22 mouse cellular contexts compared by ENCODE assay signal in the genomic region with DNA sequence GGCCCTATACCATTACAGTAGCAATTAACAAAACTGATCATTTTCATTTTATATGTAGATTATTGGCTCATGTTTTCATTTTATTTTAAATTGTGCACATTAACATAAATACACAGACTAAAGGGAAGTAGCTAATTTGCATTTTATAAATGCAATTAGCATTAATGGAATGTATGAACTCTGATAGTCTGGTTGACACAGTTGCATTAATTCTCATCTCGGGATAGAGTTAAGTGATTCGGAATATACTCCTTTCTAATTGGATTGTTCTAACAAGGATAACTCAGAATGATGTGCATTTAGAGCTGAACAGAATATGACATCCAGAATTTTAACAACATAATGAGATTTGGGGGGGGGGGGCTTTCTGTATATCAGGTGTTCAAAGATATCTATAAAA.
DNase-seq lines count a peak whose midpoint lies in the region; ATAC-seq and TF ChIP-seq lines count a peak whose summit lies in the region.
"Had no signal": no experiment of that assay in that cellular context is flagged by ENCODE, and none has a peak within 500 bp of the region (broad histone marks: within the 10 kb centered on the region; RNA-seq: fewer than 3 reads in every experiment).

No protein-coding gene starts in this region.

- no peak overlapping the region for H3K9ac ChIP-seq in forebrain, embryonic 14.5 days (ENCODE audit: low read length)
- no peak overlapping the region for H3K9ac ChIP-seq in forebrain, postnatal 0 days
- H3K9ac ChIP-seq in midbrain, embryonic 13.5 days (replicated peaks) = no peak overlapping the region
- H3K9ac ChIP-seq in midbrain, embryonic 14.5 days (replicated peaks; ENCODE audit: low read length) = no peak overlapping the region
- H3K9ac ChIP-seq in neural tube, embryonic 12.5 days = no peak overlapping the region
- no peak overlapping the region for H3K9ac ChIP-seq in forebrain, embryonic 16.5 days (replicated peaks; ENCODE audit: low read depth, low read length)
- H3K9ac ChIP-seq: heart, embryonic 13.5 days; hindbrain, embryonic 15.5 days; intestine, embryonic 15.5 days had no signal

- H3K36me3 ChIP-seq in forebrain, embryonic 14.5 days (ENCODE audit: control insufficient read depth, insufficient read depth, low read length) = no peaks in the 10 kb centered on the region
- H3K36me3 ChIP-seq in forebrain, postnatal 0 days (ENCODE audit: insufficient read depth) = no peaks in the 10 kb centered on the region
- no peaks in the 10 kb centered on the region for H3K36me3 ChIP-seq in midbrain, embryonic 13.5 days
- no peaks in the 10 kb centered on the region for H3K36me3 ChIP-seq in midbrain, embryonic 14.5 days (ENCODE audit: control insufficient read depth, insufficient read depth, low read length)
- no peaks in the 10 kb centered on the region for H3K36me3 ChIP-seq in neural tube, embryonic 12.5 days
- no peaks in the 10 kb centered on the region for H3K36me3 ChIP-seq in forebrain, embryonic 16.5 days (ENCODE audit: control insufficient read depth, insufficient read depth)
- H3K36me3 ChIP-seq: heart, embryonic 10.5 days; heart, embryonic 13.5 days; hindbrain, embryonic 15.5 days; intestine, embryonic 15.5 days had no signal

- H3K4me2 ChIP-seq in forebrain, embryonic 14.5 days (ENCODE audit: low read length) = no peak overlapping the region
- no peak overlapping the region for H3K4me2 ChIP-seq in forebrain, postnatal 0 days (ENCODE audit: low read depth)
- no peak overlapping the region for H3K4me2 ChIP-seq in midbrain, embryonic 13.5 days (replicated peaks)
- H3K4me2 ChIP-seq in midbrain, embryonic 14.5 days (ENCODE audit: low read length) = no peak overlapping the region
- no peak overlapping the region for H3K4me2 ChIP-seq in neural tube, embryonic 12.5 days (replicated peaks)
- no peak overlapping the region for H3K4me2 ChIP-seq in forebrain, embryonic 16.5 days (ENCODE audit: low read length)
- H3K4me2 ChIP-seq: heart, embryonic 13.5 days; hindbrain, embryonic 15.5 days; intestine, embryonic 15.5 days had no signal

- no peaks in the 10 kb centered on the region for H3K27me3 ChIP-seq in forebrain, embryonic 14.5 days (replicated peaks; ENCODE audit: control insufficient read depth, insufficient read depth, low read length)
- H3K27me3 ChIP-seq in forebrain, postnatal 0 days (ENCODE audit: insufficient read depth, low read length) = no peaks in the 10 kb centered on the region
- no peaks in the 10 kb centered on the region for H3K27me3 ChIP-seq in midbrain, embryonic 13.5 days
- no peaks in the 10 kb centered on the region for H3K27me3 ChIP-seq in midbrain, embryonic 14.5 days (ENCODE audit: control insufficient read depth, insufficient read depth, low read length)
- no peaks in the 10 kb centered on the region for H3K27me3 ChIP-seq in neural tube, embryonic 12.5 days (replicated peaks)
- no peaks in the 10 kb centered on the region for H3K27me3 ChIP-seq in forebrain, embryonic 16.5 days (replicated peaks; ENCODE audit: control insufficient read depth, insufficient read depth, low read length)
- H3K27me3 ChIP-seq: heart, embryonic 13.5 days; hindbrain, embryonic 15.5 days; intestine, embryonic 15.5 days had no signal

- peak; percentile 7 for DNase-seq in forebrain, embryonic 14.5 days (ENCODE audit: low spot score)
- DNase-seq in forebrain, postnatal 0 days = no peak
- DNase-seq in midbrain, embryonic 14.5 days = no peak
- DNase-seq in neural tube, embryonic 10.5 days (ENCODE audit: extremely low spot score, low spot score) = no peak
- DNase-seq in heart, adult 9 months (ENCODE audit: low spot score in 2 of 2) = no peak
- DNase-seq: adrenal gland, adult 2 months; adrenal gland, postnatal 14 days; cerebellum, adult 18-20 months; cerebellum, adult 9-10 months; cerebellum, postnatal 14 days; gastrocnemius, postnatal 25 days; heart, adult 18-20 months; heart, postnatal 14 days; kidney, adult 11 months had no signal

- H3K4me3 ChIP-seq in forebrain, embryonic 14.5 days (ENCODE audit: low read depth, low read length) = no peak overlapping the region
- H3K4me3 ChIP-seq in forebrain, postnatal 0 days (ENCODE audit: low read depth, low read length) = no peak overlapping the region
- H3K4me3 ChIP-seq in midbrain, embryonic 13.5 days (replicated peaks) = no peak overlapping the region
- no peak overlapping the region for H3K4me3 ChIP-seq in midbrain, embryonic 14.5 days (replicated peaks; ENCODE audit: low read depth, low read length)
- H3K4me3 ChIP-seq in neural tube, embryonic 12.5 days = no peak overlapping the region
- H3K4me3 ChIP-seq in forebrain, embryonic 16.5 days (replicated peaks; ENCODE audit: low read length) = no peak overlapping the region
- H3K4me3 ChIP-seq: heart, embryonic 10.5 days; heart, embryonic 13.5 days; hindbrain, embryonic 15.5 days; intestine, embryonic 15.5 days had no signal

- H3K4me1 ChIP-seq in forebrain, embryonic 14.5 days (ENCODE audit: control insufficient read depth, insufficient read depth, low read length) = no peaks in the 10 kb centered on the region
- no peaks in the 10 kb centered on the region for H3K4me1 ChIP-seq in forebrain, postnatal 0 days (ENCODE audit: insufficient read depth)
- no peaks in the 10 kb centered on the region for H3K4me1 ChIP-seq in midbrain, embryonic 13.5 days (replicated peaks)
- H3K4me1 ChIP-seq in midbrain, embryonic 14.5 days (ENCODE audit: control insufficient read depth, insufficient read depth, low read length) = no peaks in the 10 kb centered on the region
- H3K4me1 ChIP-seq in neural tube, embryonic 12.5 days = no peaks in the 10 kb centered on the region
- H3K4me1 ChIP-seq in forebrain, embryonic 16.5 days (replicated peaks; ENCODE audit: control insufficient read depth, insufficient read depth, low read length) = peaks cover 3% of the 10 kb centered on the region; the same call in 1 of the 2 replicates
- H3K4me1 ChIP-seq: heart, embryonic 10.5 days; heart, embryonic 13.5 days; hindbrain, embryonic 15.5 days; intestine, embryonic 15.5 days had no signal

- ATAC-seq in forebrain, embryonic 14.5 days = peak; percentile 57
- no peak; the same call in 1 of the 2 replicates for ATAC-seq in forebrain, postnatal 0 days
- 0 out of 2 replicates have a peak, but pooled peaks have one; percentile 40 for ATAC-seq in midbrain, embryonic 13.5 days
- no peak for ATAC-seq in midbrain, embryonic 14.5 days (ENCODE audit: low FRiP score, low TSS enrichment)
- ATAC-seq in neural tube, embryonic 12.5 days (ENCODE audit: low FRiP score, low read depth) = peak; percentile 41; the same call in 1 of the 2 replicates
- ATAC-seq in forebrain, embryonic 16.5 days = peak; percentile 69
- ATAC-seq: CD4-positive, CD25-positive, alpha-beta regulatory T cell, adult 4 months; intestine, embryonic 15.5 days had no signal

- H3K9me3 ChIP-seq in forebrain, embryonic 14.5 days (replicated peaks; ENCODE audit: control insufficient read depth, low read length) = no peaks in the 10 kb centered on the region
- H3K9me3 ChIP-seq in forebrain, postnatal 0 days (ENCODE audit: low read length) = no peaks in the 10 kb centered on the region
- H3K9me3 ChIP-seq in midbrain, embryonic 13.5 days = no peaks in the 10 kb centered on the region
- H3K9me3 ChIP-seq in midbrain, embryonic 14.5 days (ENCODE audit: control insufficient read depth, low read length) = no peaks in the 10 kb centered on the region
- no peaks in the 10 kb centered on the region for H3K9me3 ChIP-seq in neural tube, embryonic 12.5 days
- H3K9me3 ChIP-seq in forebrain, embryonic 16.5 days (ENCODE audit: control insufficient read depth, low read length) = no peaks in the 10 kb centered on the region
- H3K9me3 ChIP-seq: heart, embryonic 10.5 days; heart, embryonic 13.5 days; hindbrain, embryonic 15.5 days; intestine, embryonic 15.5 days had no signal

- H3K27ac ChIP-seq in forebrain, embryonic 14.5 days (ENCODE audit: low read depth, low read length) = no peak overlapping the region
- no peak overlapping the region for H3K27ac ChIP-seq in forebrain, postnatal 0 days (ENCODE audit: low read depth, low read length)
- H3K27ac ChIP-seq in midbrain, embryonic 13.5 days = no peak overlapping the region
- no peak overlapping the region for H3K27ac ChIP-seq in midbrain, embryonic 14.5 days (replicated peaks; ENCODE audit: low read depth, low read length)
- H3K27ac ChIP-seq in neural tube, embryonic 12.5 days = no peak overlapping the region
- no peak overlapping the region for H3K27ac ChIP-seq in forebrain, embryonic 16.5 days (ENCODE audit: low read length)
- H3K27ac ChIP-seq: heart, embryonic 10.5 days; heart, embryonic 13.5 days; hindbrain, embryonic 15.5 days; intestine, embryonic 15.5 days had no signal

- 80% methylated on average over 2 of the region's 2 CpGs for WGBS in forebrain, embryonic 14.5 days
- WGBS in forebrain, postnatal 0 days = 60% methylated on average over 2 of the region's 2 CpGs
- 78% methylated on average over 2 of the region's 2 CpGs for WGBS in midbrain, embryonic 13.5 days
- WGBS in midbrain, embryonic 14.5 days = 73% methylated on average over 2 of the region's 2 CpGs
- WGBS in neural tube, embryonic 12.5 days = 86% methylated on average over 2 of the region's 2 CpGs
- WGBS in forebrain, embryonic 16.5 days = 59% methylated on average over 2 of the region's 2 CpGs

- no peak for TF ChIP-seq CTCF in forebrain, postnatal 0 days (IDR thresholded peaks at IDR 0.05; ENCODE audit: low read depth)

Comparison
In these comparisons a context has a peak if more than half of its experiments do, and no peak if none do; other contexts are left out.
1. ATAC-seq: peak in forebrain, embryonic 14.5 days (single experiment), midbrain, embryonic 13.5 days (single experiment), neural tube, embryonic 12.5 days (single experiment) and forebrain, embryonic 16.5 days (single experiment); none in forebrain, postnatal 0 days (single experiment) and midbrain, embryonic 14.5 days (single experiment).